Mouse (Mus musculus) intestine, postnatal 0 days (tissue): Measurements from ENCODE around the gene Glb1l3. TPM values are rescaled to one million over a fixed set of nuclear protein-coding genes. Genes with fewer than 3 reads are reported as not detected.

Experiments used
- ATAC-seq: fragments of 200-750 bp; cut with Nextera tagmentation; 2 replicates; pipeline ENCODE4 v1.8.0; 2017; ENCODE audit warnings: mild to moderate bottlenecking, moderate TSS enrichment, moderate library complexity
- H3K27ac ChIP-seq: fragments of 300-500 bp; sonication (generic); 2 replicates; pipeline ENCODE4 v1.5.1; 2014; ENCODE audit warnings: mild to moderate bottlenecking, low read depth, low read length, moderate library complexity
- H3K27me3 ChIP-seq: fragments of 300-500 bp; sonication (generic); replicated peaks from 2 replicates; pipeline ENCODE4 v1.6.1; 2014; ENCODE audit warnings: low read length, mixed read lengths; ENCODE audit not compliant: control insufficient read depth, insufficient read depth
- H3K36me3 ChIP-seq: fragments of 300-500 bp; sonication (generic); 2 replicates; pipeline ENCODE4 v1.6.1; 2014; ENCODE audit warnings: mild to moderate bottlenecking, moderate library complexity; ENCODE audit not compliant: control insufficient read depth, insufficient read depth
- H3K4me1 ChIP-seq: fragments of 300-500 bp; sonication (generic); replicated peaks from 2 replicates; pipeline ENCODE4 v1.6.1; 2014; ENCODE audit warnings: antibody characterized with exemption, low read length, mixed read lengths; ENCODE audit not compliant: control insufficient read depth, insufficient read depth
- H3K4me2 ChIP-seq: fragments of 300-500 bp; sonication (generic); replicated peaks from 2 replicates; pipeline ENCODE4 v1.6.1; 2014; ENCODE audit warnings: low read depth, mild to moderate bottlenecking, moderate library complexity
- H3K4me3 ChIP-seq: fragments of 300-500 bp; sonication (generic); 2 replicates; pipeline ENCODE4 v1.5.1; 2014; ENCODE audit warnings: low read depth, low read length
- H3K9ac ChIP-seq: fragments of 300-500 bp; sonication (generic); 2 replicates; pipeline ENCODE4 v1.6.1; 2014; ENCODE audit warnings: mild to moderate bottlenecking, low read depth, low read length
- H3K9me3 ChIP-seq: fragments of 300-500 bp; sonication (generic); 2 replicates; pipeline ENCODE4 v1.6.1; 2016; ENCODE audit warnings: mixed run types; ENCODE audit not compliant: control insufficient read depth
- CTCF ChIP-seq: sonication (generic); IDR thresholded peaks from 2 replicates; pipeline ENCODE4 v1.5.1; 2016; ENCODE audit warnings: low read depth, mild to moderate bottlenecking, control low read depth, antibody characterized with exemption, moderate library complexity
- whole genome bisulfite sequencing: fragments of 180-500 bp; shearing (Covaris S2); extraction: QIAGEN DNeasy Blood & Tissue Kit; methylation state at CpG from one replicate; pipeline ENCODE4 v1.1.7; 2014; 5-methylcytosine and 5-hydroxymethylcytosine counted together
- polyA plus RNA-seq: library from polyadenylated mRNA; unstranded; fragments of >200 nt; fragmentation: Nextera tagmentation; extraction: Ambion mirVana; gene quantifications from 2 replicates; pipeline ENCODE4 v1.2.1, GENCODE M21; 2015

Gene Glb1l3
- polyA plus RNA-seq, 1 experiment from 2014 or later: not detected

- 60% methylated on average over 6 of the region's 6 CpGs for WGBS
- H3K4me1 ChIP-seq: no peaks in the 10 kb centered on the region
- no peak overlapping the region for H3K9ac ChIP-seq
- H3K9me3 ChIP-seq: no peaks in the 10 kb centered on the region
- no peaks in the 10 kb centered on the region for H3K36me3 ChIP-seq
- peak; percentile 80 for TF ChIP-seq CTCF
- no peak for ATAC-seq
- H3K4me3 ChIP-seq: no peak overlapping the region
- no peak overlapping the region for H3K27ac ChIP-seq
- H3K4me2 ChIP-seq: no peak overlapping the region
- no peaks in the 10 kb centered on the region for H3K27me3 ChIP-seq
Observed at GRCm38 (mm10) chr9:26776122-26776902, 84.4 kb downstream of the Glb1l3 start.

- no peak overlapping the region for H3K4me2 ChIP-seq
- H3K27me3 ChIP-seq: no peaks in the 10 kb centered on the region
- WGBS: 77% methylated on average over 2 of the region's 2 CpGs
- H3K4me3 ChIP-seq: no peak overlapping the region
- TF ChIP-seq CTCF: no peak
- H3K36me3 ChIP-seq: no peaks in the 10 kb centered on the region
- H3K9me3 ChIP-seq: no peaks in the 10 kb centered on the region
- no peak overlapping the region for H3K27ac ChIP-seq
- H3K4me1 ChIP-seq: no peaks in the 10 kb centered on the region
- no peak overlapping the region for H3K9ac ChIP-seq
- no peak for ATAC-seq
Observed at GRCm38 (mm10) chr9:26775700-26776099, 85.0 kb downstream of the Glb1l3 start.

- 77% methylated on average over 3 of the region's 3 CpGs for WGBS
- Histone ChIP-seq H3K36me3 (no peaks in the 10 kb centered on the region), H3K27me3 (no peaks in the 10 kb centered on the region), H3K9ac (no peak overlapping the region), H3K4me2 (no peak overlapping the region), H3K27ac (no peak overlapping the region), H3K4me3 (no peak overlapping the region), H3K9me3 (no peaks in the 10 kb centered on the region), H3K4me1 (no peaks in the 10 kb centered on the region)
- TF ChIP-seq CTCF: no peak
- no peak for ATAC-seq
Observed at GRCm38 (mm10) chr9:26768181-26768580, 92.5 kb downstream of the Glb1l3 start.

Other genes starting within 250 kb of the Glb1l3 start
- 0.05 and 0.09 TPM in 2 replicates for gene B3gat1, start 127.2 kb downstream of the Glb1l3 start, polyA plus RNA-seq
- 0.34 and 0.50 TPM in 2 replicates for gene Glb1l2, start 54.4 kb downstream of the Glb1l3 start, polyA plus RNA-seq
- not detected in 2 replicates for gene Gm1110, start 62.2 kb upstream of the Glb1l3 start, polyA plus RNA-seq
- gene Acad8, start 138.7 kb upstream of the Glb1l3 start, polyA plus RNA-seq: 19.0 and 22.2 TPM in 2 replicates
- 59.7 and 62.7 TPM in 2 replicates for gene Thyn1, start 138.8 kb upstream of the Glb1l3 start, polyA plus RNA-seq
- gene Vps26b, start 169.2 kb upstream of the Glb1l3 start, polyA plus RNA-seq: 22.2 and 22.4 TPM in 2 replicates
- 9.0 and 10.8 TPM in 2 replicates for gene Ncapd3, start 169.3 kb upstream of the Glb1l3 start, polyA plus RNA-seq